Mouse (Mus musculus) limb, embryonic 11.5 days (tissue): Measurements from ENCODE around the gene Mcoln2. TPM values are rescaled to one million over a fixed set of nuclear protein-coding genes. Genes with fewer than 3 reads are reported as not detected.

Source experiments
- ATAC-seq: fragments of 200-750 bp; cut with Nextera tagmentation; 2 replicates; pipeline ENCODE4 v1.8.0; 2017; ENCODE audit warnings: low read depth; ENCODE audit not compliant: insufficient number of reproducible peaks, low FRiP score, low TSS enrichment
- DNase-seq: peaks from one replicate; pipeline ENCODE4 v3.0.0-alpha.2; 2015; ENCODE audit warnings: low spot score
- H3K27ac ChIP-seq: fragments of 300-500 bp; sonication (generic); replicated peaks from 2 replicates; pipeline ENCODE4 v1.5.1; 2014; ENCODE audit warnings: low read depth, mild to moderate bottlenecking, low read length
- H3K27me3 ChIP-seq: fragments of 300-500 bp; sonication (generic); 2 replicates; pipeline ENCODE4 v1.6.1; 2014; ENCODE audit warnings: mild to moderate bottlenecking, low read length, mixed read lengths; ENCODE audit not compliant: control insufficient read depth, insufficient read depth
- H3K36me3 ChIP-seq: fragments of 300-500 bp; sonication (generic); 2 replicates; pipeline ENCODE4 v1.6.1; 2014; ENCODE audit warnings: mild to moderate bottlenecking, low read length, moderate library complexity, mixed read lengths; ENCODE audit not compliant: control insufficient read depth, insufficient read depth
- H3K4me1 ChIP-seq: fragments of 300-500 bp; sonication (generic); 2 replicates; pipeline ENCODE4 v1.6.1; 2014; ENCODE audit warnings: low read length, mixed read lengths; ENCODE audit not compliant: control insufficient read depth, insufficient read depth
- H3K4me2 ChIP-seq: fragments of 300-500 bp; sonication (generic); 2 replicates; pipeline ENCODE4 v1.6.1; 2014; ENCODE audit warnings: low read depth, mild to moderate bottlenecking, moderate library complexity; ENCODE audit not compliant: severe bottlenecking
- H3K4me3 ChIP-seq: fragments of 300-500 bp; sonication (generic); 2 replicates; pipeline ENCODE4 v1.5.1; 2014; ENCODE audit warnings: low read depth, low read length
- H3K9ac ChIP-seq: fragments of 300-500 bp; sonication (generic); 2 replicates; pipeline ENCODE4 v1.6.1; 2014; ENCODE audit warnings: mild to moderate bottlenecking, low read length
- H3K9me3 ChIP-seq: fragments of 300-500 bp; sonication (generic); 2 replicates; pipeline ENCODE4 v1.6.1; 2016; ENCODE audit warnings: low read length; ENCODE audit not compliant: control insufficient read depth
- WGBS: fragments of 180-500 bp; shearing (Covaris S2); extraction: QIAGEN DNeasy Blood & Tissue Kit; methylation state at CpG from one replicate; pipeline ENCODE4 v1.1.7; 2014; 5-methylcytosine and 5-hydroxymethylcytosine counted together
- polyA plus RNA-seq: library from polyadenylated mRNA; unstranded; fragments of >200 nt; fragmentation: Nextera tagmentation; extraction: Ambion mirVana; gene quantifications from 2 replicates; pipeline ENCODE4 v1.2.1, GENCODE M21; 2014

Gene Mcoln2
- polyA plus RNA-seq, 1 experiment from 2014 or later: 0.63 TPM

DNA sequence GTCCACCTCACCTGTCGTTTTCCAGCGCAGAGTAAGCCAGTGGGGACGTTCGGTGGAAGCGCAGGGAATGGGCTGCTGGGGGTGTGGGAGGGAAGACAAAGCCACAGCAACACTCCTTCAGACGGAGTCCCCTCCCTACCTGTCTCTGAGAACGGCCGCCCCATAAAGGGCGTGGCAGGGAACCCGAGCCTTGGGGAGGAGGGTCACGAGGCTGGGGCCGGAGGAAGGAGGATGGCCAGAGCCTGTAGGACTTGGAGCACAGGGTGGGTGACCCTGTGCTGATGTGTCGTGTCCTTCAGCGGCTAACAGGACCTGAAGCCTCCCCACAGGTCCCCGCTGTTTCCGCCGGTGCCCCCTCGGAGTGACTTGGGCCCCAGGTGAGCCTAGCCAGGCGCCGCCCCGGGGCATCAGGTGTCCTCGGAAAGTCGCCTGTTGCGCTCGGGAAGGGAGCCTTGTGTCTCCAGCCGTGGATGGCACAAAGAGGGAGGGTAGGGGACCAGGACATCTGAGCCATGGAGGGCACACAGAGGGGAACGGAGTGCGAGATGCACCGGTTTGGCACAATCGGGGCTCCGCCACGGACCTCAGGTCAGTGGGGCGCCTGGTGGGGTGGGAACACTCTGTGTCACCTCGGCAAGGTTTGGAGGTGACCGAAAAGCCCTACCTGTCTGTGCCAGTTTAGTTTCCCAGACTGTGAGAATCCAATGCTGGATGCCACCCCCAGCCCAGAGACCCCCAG, 32.2 kb upstream of the Mcoln2 start, which contains the start of gene Mcoln3:
TSS of gene Mcoln3 (plus strand) at position 193 of the 739 bp plus-strand sequence.
- no peak within 1 kb of the TSS for H3K9ac ChIP-seq

DNA sequence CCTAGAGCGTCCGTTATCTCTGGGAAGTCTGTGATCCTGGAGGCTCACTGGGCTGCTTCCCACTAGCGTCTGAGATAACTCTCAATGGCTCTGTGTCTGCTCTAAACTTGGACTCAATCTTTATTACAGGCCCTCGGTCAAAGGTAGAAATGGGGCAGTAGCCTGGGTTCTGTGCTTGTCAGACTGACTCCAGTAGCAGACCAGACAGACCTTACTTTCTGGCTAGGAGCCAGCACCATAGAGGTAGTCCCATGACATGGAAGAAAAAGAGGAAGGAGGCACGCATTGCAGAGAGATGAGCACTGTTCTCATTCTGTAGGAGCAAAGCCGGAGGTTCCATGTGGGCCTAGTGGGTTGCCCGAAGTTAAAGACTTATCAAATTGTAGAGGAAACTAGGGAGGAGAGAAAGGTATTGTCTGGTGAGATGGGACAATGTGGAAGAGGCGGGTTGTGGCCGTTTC, 31.6 kb upstream of the Mcoln2 start:
- ATAC-seq (no peak), DNase-seq (no peak)
- no peak overlapping the region for H3K9ac ChIP-seq
- H3K27me3 ChIP-seq: peaks cover 19% of the 10 kb centered on the region
- H3K27ac ChIP-seq: no peak overlapping the region
- no peak overlapping the region for H3K4me2 ChIP-seq
- H3K4me3 ChIP-seq: no peak overlapping the region
- no peaks in the 10 kb centered on the region for H3K36me3 ChIP-seq
- WGBS: 62% methylated on average over 9 of the region's 9 CpGs
- H3K9me3 ChIP-seq: no peaks in the 10 kb centered on the region
- H3K4me1 ChIP-seq: no peaks in the 10 kb centered on the region

More for the DNA sequence above, 32.2 kb upstream of the Mcoln2 start, which contains the start of gene Mcoln3:
- Histone ChIP-seq H3K9me3 (no peaks in the 10 kb centered on the region), H3K4me3 (peak within 1 kb of the TSS; percentile 22), H3K27ac (no peak within 1 kb of the TSS), H3K4me1 (no peaks in the 10 kb centered on the region), H3K27me3 (peaks cover 19% of the 10 kb centered on the region), H3K4me2 (peak within 1 kb of the TSS; percentile 55), H3K36me3 (no peaks in the 10 kb centered on the region)
- peak; percentile 59; the same call in 1 of the 2 replicates for ATAC-seq
- 8% methylated on average over 35 of the region's 35 CpGs for WGBS
- DNase-seq: peak; percentile 31

DNA sequence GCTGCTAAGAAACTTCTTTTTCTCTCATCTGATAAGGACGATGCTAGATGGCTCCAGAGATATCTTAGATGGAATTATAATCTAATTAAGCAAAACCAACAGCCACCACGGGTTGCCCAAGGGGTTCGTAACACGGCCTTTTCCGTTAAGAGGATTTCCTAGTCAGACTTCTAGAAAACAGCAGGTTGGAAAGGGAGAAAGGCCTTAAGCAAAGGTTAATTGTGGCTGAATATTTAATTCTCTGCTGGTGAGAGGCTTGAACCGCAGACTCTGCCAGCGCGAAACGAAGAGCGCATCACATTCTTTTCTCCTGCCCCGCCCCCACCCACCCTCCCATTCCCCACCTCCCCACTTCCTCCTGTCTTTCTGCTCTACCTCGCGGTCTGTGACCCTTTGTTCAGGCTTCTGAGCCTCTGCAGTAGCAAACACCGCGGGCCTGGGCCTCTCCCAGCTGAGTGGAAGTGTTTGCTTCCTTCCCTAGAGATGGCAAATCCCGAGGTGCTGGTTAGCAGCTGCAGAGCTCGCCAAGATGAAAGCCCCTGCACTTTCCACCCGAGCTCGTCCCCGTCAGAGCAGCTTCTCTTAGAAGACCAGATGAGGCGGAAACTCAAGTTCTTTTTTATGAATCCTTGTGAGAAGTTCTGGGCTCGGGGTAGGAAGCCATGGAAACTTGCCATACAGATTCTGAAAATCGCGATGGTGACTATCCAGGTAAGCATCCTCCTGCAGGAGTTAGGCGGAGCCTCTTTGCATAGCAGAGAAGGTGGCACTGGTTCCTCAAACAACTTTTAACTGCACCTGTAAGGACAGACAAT, 28.1 kb upstream of the Mcoln2 start:
- Histone ChIP-seq H3K27me3 (peaks cover 18% of the 10 kb centered on the region), H3K27ac (no peak overlapping the region; the same call in 1 of the 2 replicates), H3K9ac (peak overlapping the region; percentile 12), H3K36me3 (no peaks in the 10 kb centered on the region), H3K9me3 (no peaks in the 10 kb centered on the region), H3K4me3 (peak overlapping the region; percentile 14; the same call in 1 of the 2 replicates), H3K4me2 (peak overlapping the region; percentile 27), H3K4me1 (no peaks in the 10 kb centered on the region)
- WGBS: 8% methylated on average over 25 of the region's 25 CpGs
- ATAC-seq: no peak
- DNase-seq: peak; percentile 69

GRCm38 (mm10) chr3:146122125-146122420, 27.6 kb upstream of the Mcoln2 start:
- H3K9me3 ChIP-seq: no peaks in the 10 kb centered on the region
- H3K36me3 ChIP-seq: no peaks in the 10 kb centered on the region
- H3K9ac ChIP-seq: no peak overlapping the region
- no peak overlapping the region for H3K4me2 ChIP-seq
- DNase-seq (no peak), ATAC-seq (no peak)
- no peaks in the 10 kb centered on the region for H3K4me1 ChIP-seq
- 42% methylated on average over 3 of the region's 3 CpGs for WGBS
- peaks cover 12% of the 10 kb centered on the region for H3K27me3 ChIP-seq
- H3K4me3 ChIP-seq: no peak overlapping the region
- no peak overlapping the region for H3K27ac ChIP-seq

DNA sequence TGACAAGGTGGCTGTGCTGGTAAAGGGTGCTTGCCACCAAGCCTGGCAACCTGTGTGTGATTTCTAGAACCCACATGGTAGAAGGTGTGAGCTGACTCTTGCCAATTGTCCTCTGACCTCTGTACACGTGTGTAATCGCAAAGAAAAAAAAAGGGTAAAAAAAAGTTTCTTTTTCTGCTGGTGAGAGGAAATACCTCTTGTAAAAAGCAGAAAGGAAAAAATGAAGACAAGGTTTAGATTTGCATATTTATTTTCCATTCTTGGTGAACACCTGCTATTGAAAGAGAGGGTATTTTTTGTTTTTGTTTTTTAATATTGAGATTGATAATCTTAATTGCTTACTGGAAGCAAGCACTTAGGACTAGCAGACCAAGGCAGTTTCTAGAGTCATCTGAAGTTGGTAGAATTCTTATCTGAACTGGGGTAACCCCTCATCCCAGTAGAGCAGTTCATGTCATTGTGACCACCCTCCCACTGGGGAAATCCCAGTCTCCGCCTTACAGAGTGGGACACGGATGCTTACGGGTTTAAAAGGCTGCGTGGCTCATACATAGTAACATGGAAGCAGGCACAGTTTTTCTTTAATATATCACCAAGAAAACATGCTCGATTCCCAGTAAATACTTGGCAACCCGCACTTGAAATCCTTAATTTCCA, 26.7 kb upstream of the Mcoln2 start:
- no peak overlapping the region for H3K4me2 ChIP-seq
- no peaks in the 10 kb centered on the region for H3K9me3 ChIP-seq
- H3K27ac ChIP-seq: no peak overlapping the region
- WGBS: 71% methylated on average over 8 of the region's 8 CpGs
- ATAC-seq (no peak), DNase-seq (no peak)
- no peak overlapping the region for H3K4me3 ChIP-seq
- no peak overlapping the region for H3K9ac ChIP-seq
- H3K36me3 ChIP-seq: no peaks in the 10 kb centered on the region
- peaks cover 4% of the 10 kb centered on the region; the same call in 1 of the 2 replicates for H3K27me3 ChIP-seq
- no peaks in the 10 kb centered on the region for H3K4me1 ChIP-seq

DNA sequence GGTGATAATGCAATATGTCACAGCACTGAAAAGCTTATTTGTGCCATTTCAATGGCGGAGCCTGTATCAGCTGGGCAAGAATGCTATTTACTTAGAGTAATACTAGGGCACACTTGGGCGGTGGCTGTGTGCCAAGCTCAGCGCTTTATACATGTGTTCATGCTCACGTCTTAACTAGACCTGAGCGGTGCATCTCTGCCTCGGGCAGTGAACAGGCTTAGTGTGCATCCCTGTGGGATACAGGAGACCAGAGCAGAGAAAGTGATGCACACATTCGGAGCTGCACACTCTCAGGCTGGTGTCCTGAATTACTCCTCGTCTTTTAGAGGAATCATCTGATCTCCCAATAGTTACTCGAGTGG, 26.2 kb upstream of the Mcoln2 start:
- Histone ChIP-seq H3K4me3 (no peak overlapping the region), H3K27me3 (no peaks in the 10 kb centered on the region), H3K4me2 (no peak overlapping the region), H3K27ac (no peak overlapping the region), H3K36me3 (no peaks in the 10 kb centered on the region), H3K9me3 (no peaks in the 10 kb centered on the region), H3K4me1 (no peaks in the 10 kb centered on the region), H3K9ac (no peak overlapping the region)
- DNase-seq (no peak), ATAC-seq (no peak)
- WGBS: 82% methylated on average over 9 of the region's 9 CpGs

GRCm38 (mm10) chr3:146127205-146127604, 22.4 kb upstream of the Mcoln2 start:
- no peak overlapping the region for H3K4me3 ChIP-seq
- no peaks in the 10 kb centered on the region for H3K27me3 ChIP-seq
- ATAC-seq (no peak), DNase-seq (no peak)
- no peaks in the 10 kb centered on the region for H3K9me3 ChIP-seq
- H3K4me2 ChIP-seq: no peak overlapping the region
- H3K36me3 ChIP-seq: no peaks in the 10 kb centered on the region; the same call in 1 of the 2 replicates
- no peaks in the 10 kb centered on the region for H3K4me1 ChIP-seq
- H3K9ac ChIP-seq: no peak overlapping the region
- H3K27ac ChIP-seq: no peak overlapping the region
- WGBS: 56% methylated on average over 6 of the region's 6 CpGs

DNA sequence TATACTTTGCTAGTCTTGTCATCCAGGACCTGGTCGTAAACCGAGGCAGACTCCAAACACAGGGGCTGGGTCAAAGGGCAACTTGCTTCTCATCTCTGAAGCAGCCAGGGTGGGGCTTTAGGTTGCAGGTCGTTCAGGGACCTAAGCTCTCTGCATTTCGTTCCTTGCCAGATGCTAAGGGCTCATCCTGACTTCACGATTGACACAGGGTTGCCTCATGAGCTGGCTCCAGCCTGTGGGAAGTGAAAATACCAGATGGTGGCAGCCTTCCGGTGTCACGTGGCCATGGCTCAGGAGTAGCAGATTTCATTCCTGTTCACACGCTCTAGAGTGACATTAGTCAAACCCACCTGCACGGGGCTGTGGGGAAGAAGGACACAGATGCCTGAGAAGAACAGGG, 14.8 kb upstream of the Mcoln2 start:
- no peak overlapping the region for H3K4me2 ChIP-seq
- 54% methylated on average over 9 of the region's 9 CpGs for WGBS
- ATAC-seq: no peak
- H3K27ac ChIP-seq: no peak overlapping the region
- H3K27me3 ChIP-seq: no peaks in the 10 kb centered on the region
- no peak overlapping the region for H3K9ac ChIP-seq
- DNase-seq: no peak
- no peaks in the 10 kb centered on the region; the same call in 1 of the 2 replicates for H3K36me3 ChIP-seq
- H3K4me1 ChIP-seq: no peaks in the 10 kb centered on the region
- no peaks in the 10 kb centered on the region for H3K9me3 ChIP-seq
- no peak overlapping the region for H3K4me3 ChIP-seq
